Mouse (Mus musculus): ENCODE measurements around the gene Klhl8.

Klhl8 gene

GRCm38 (mm10) chr5:103916595-103917356, 5.7 kb upstream of the Klhl8 start:
- DNase-seq (ENCODE audit: low read depth) = no peak

GRCm38 (mm10) chr5:103914335-103915226, 3.5 kb upstream of the Klhl8 start:
- peak; percentile 40 for DNase-seq (ENCODE audit: low read depth)

- no peak for DNase-seq (ENCODE audit: low read depth)
These were observed 2.1 kb upstream of the Klhl8 start for GRCm38 (mm10) chr5:103913150-103913549.

- no peak for DNase-seq (ENCODE audit: low read depth)
These were observed 496 bp upstream of the Klhl8 start for GRCm38 (mm10) chr5:103911555-103911954.

- no peak for DNase-seq (ENCODE audit: low read depth)
These were observed 903 bp downstream of the Klhl8 start for GRCm38 (mm10) chr5:103910156-103910555.

- no peak for DNase-seq (ENCODE audit: low read depth)
These were observed 1.6 kb downstream of the Klhl8 start for GRCm38 (mm10) chr5:103909466-103909865.

- no peak for DNase-seq (ENCODE audit: low read depth)
These were observed 2.2 kb downstream of the Klhl8 start for GRCm38 (mm10) chr5:103908851-103909250.

GRCm38 (mm10) chr5:103907844-103908243, 3.2 kb downstream of the Klhl8 start:
- no peak for DNase-seq (ENCODE audit: low read depth)

- peak; percentile 15 for DNase-seq (ENCODE audit: low read depth)
These were observed 4.9 kb downstream of the Klhl8 start for GRCm38 (mm10) chr5:103906173-103906572.

GRCm38 (mm10) chr5:103898310-103898709, 12.7 kb downstream of the Klhl8 start:
- DNase-seq (ENCODE audit: low read depth) = no peak

GRCm38 (mm10) chr5:103889766-103890165, 21.3 kb downstream of the Klhl8 start:
- no peak for DNase-seq (ENCODE audit: low read depth)

GRCm38 (mm10) chr5:103863759-103864158, 47.3 kb downstream of the Klhl8 start:
- DNase-seq (ENCODE audit: low read depth) = no peak

- DNase-seq (ENCODE audit: low read depth) = no peak
These were observed 50.4 kb downstream of the Klhl8 start for GRCm38 (mm10) chr5:103860622-103861021.

GRCm38 (mm10) chr5:103857151-103857550, 53.9 kb downstream of the Klhl8 start:
- no peak for DNase-seq (ENCODE audit: low read depth)

- DNase-seq (ENCODE audit: low read depth) = peak; percentile 28
These were observed 54.6 kb downstream of the Klhl8 start for GRCm38 (mm10) chr5:103856286-103857009.

GRCm38 (mm10) chr5:103855483-103856211, 55.4 kb downstream of the Klhl8 start:
- DNase-seq (ENCODE audit: low read depth) = no peak

- no peak for DNase-seq (ENCODE audit: low read depth)
These were observed 56.3 kb downstream of the Klhl8 start for GRCm38 (mm10) chr5:103854807-103855194.

GRCm38 (mm10) chr5:103854041-103854806, 56.8 kb downstream of the Klhl8 start:
- DNase-seq (ENCODE audit: low read depth) = peak; percentile 13

GRCm38 (mm10) chr5:103852756-103853549, 58.1 kb downstream of the Klhl8 start:
- DNase-seq (ENCODE audit: low read depth) = no peak

GRCm38 (mm10) chr5:103848546-103848945, 62.5 kb downstream of the Klhl8 start:
- no peak for DNase-seq (ENCODE audit: low read depth)
